Mouse (Mus musculus): ENCODE results near the gene Pbx4. TPM values are rescaled to one million over a fixed set of nuclear protein-coding genes. Genes with fewer than 3 reads are reported as not detected.

Gene Pbx4
- polyA plus RNA-seq, 1 experiment from 2014 or later: 7.7 TPM

DNA sequence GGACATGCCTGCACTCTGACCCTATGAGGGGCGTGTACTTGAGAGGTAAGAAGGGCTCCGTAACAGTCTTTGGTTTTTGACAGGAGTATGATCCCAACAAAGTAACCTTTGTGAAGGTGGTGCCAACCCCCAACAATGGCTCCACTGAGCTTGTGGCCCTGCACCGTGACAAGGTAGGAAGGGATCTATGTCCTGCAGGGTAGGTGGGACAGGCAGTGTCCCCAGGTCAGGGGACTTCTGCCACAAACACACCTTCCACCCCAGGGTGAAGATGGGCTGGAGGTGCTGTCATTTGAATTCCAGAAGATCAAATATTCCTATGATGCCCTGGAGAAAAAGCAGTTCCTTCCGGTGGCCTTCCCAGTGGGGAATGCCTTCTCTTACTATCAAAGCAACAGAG lies 38.6 kb upstream of the Pbx4 start:
- Histone ChIP-seq H3K4me1 (replicated peaks; ENCODE audit: insufficient read depth, low read length) (peaks cover 9% of the 10 kb centered on the region; the same call in 1 of the 2 replicates), H3K9me3 (replicated peaks; ENCODE audit: low read length) (no peaks in the 10 kb centered on the region), H3K36me3 (ENCODE audit: insufficient read depth, low read length) (peaks cover 42% of the 10 kb centered on the region), H3K27ac (no peak overlapping the region), H3K9ac (ENCODE audit: low read depth, low read length) (no peak overlapping the region), H3K4me3 (replicated peaks; ENCODE audit: low read depth, low read length) (no peak overlapping the region), H3K4me2 (ENCODE audit: low read length) (no peak overlapping the region), H3K27me3 (ENCODE audit: insufficient read depth, low read length) (no peaks in the 10 kb centered on the region)
- no peak for ATAC-seq (replicated peaks; ENCODE audit: low FRiP score, low read depth)
- TF ChIP-seq CTCF (IDR thresholded peaks at IDR 0.05; ENCODE audit: low read depth): no peak
- WGBS: 89% methylated on average over 4 of the region's 4 CpGs
- DNase-seq (ENCODE audit: low spot score): no peak

GRCm38 (mm10) chr8:69794096-69794495 lies 38.2 kb upstream of the Pbx4 start:
- 88% methylated on average over 3 of the region's 3 CpGs for WGBS
- ATAC-seq (replicated peaks; ENCODE audit: low FRiP score, low read depth): no peak
- peaks cover 46% of the 10 kb centered on the region for H3K36me3 ChIP-seq (ENCODE audit: insufficient read depth, low read length)
- H3K27ac ChIP-seq: no peak overlapping the region
- H3K9me3 ChIP-seq (replicated peaks; ENCODE audit: low read length): no peaks in the 10 kb centered on the region
- H3K4me1 ChIP-seq (replicated peaks; ENCODE audit: insufficient read depth, low read length): peaks cover 9% of the 10 kb centered on the region; the same call in 1 of the 2 replicates
- no peak for TF ChIP-seq CTCF (IDR thresholded peaks at IDR 0.05; ENCODE audit: low read depth)
- H3K27me3 ChIP-seq (ENCODE audit: insufficient read depth, low read length): no peaks in the 10 kb centered on the region
- no peak for DNase-seq (ENCODE audit: low spot score)
- no peak overlapping the region for H3K4me3 ChIP-seq (replicated peaks; ENCODE audit: low read depth, low read length)
- H3K4me2 ChIP-seq (ENCODE audit: low read length): no peak overlapping the region
- H3K9ac ChIP-seq (ENCODE audit: low read depth, low read length): no peak overlapping the region

- no peak overlapping the region for H3K4me3 ChIP-seq (replicated peaks; ENCODE audit: low read depth, low read length)
- peaks cover 9% of the 10 kb centered on the region; the same call in 1 of the 2 replicates for H3K4me1 ChIP-seq (replicated peaks; ENCODE audit: insufficient read depth, low read length)
- H3K36me3 ChIP-seq (ENCODE audit: insufficient read depth, low read length): peaks cover 53% of the 10 kb centered on the region
- no peaks in the 10 kb centered on the region for H3K27me3 ChIP-seq (ENCODE audit: insufficient read depth, low read length)
- no peak overlapping the region for H3K9ac ChIP-seq (ENCODE audit: low read depth, low read length)
- ATAC-seq (replicated peaks; ENCODE audit: low FRiP score, low read depth) (no peak), DNase-seq (ENCODE audit: low spot score) (no peak)
- no peak overlapping the region for H3K4me2 ChIP-seq (ENCODE audit: low read length)
- H3K9me3 ChIP-seq (replicated peaks; ENCODE audit: low read length): no peaks in the 10 kb centered on the region
- H3K27ac ChIP-seq: no peak overlapping the region
- no peak for TF ChIP-seq CTCF (IDR thresholded peaks at IDR 0.05; ENCODE audit: low read depth)
- WGBS: 93% methylated on average over 6 of the region's 6 CpGs
Observed at GRCm38 (mm10) chr8:69794901-69795300, 37.4 kb upstream of the Pbx4 start.

DNA sequence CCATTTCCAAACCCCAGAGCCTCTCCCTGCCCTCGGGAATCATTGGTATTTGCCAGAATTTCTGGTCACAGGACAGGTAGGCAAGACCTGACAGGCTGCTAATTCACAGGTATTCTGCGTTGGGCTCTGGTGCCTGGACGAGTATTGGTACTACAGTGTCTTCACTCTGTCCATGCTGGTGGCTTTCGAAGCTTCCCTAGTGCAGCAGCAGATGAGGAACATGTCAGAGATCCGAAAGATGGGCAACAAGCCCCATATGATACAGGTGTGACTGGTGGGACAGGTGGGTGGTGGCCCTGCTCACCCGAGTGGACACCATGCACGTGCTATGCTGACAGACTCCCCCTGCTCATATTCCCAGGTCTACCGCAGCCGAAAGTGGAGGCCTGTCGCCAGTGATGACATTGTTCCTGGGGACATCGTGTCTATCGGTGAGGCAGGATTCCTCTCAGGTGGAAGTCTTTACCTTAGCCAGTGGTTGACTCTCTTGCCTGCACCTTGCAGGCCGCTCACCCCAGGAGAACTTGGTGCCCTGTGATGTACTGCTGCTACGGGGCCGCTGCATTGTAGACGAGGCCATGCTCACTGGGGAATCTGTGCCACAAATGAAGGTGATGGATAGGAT lies 35.5 kb upstream of the Pbx4 start:
- Histone ChIP-seq H3K4me2 (ENCODE audit: low read length) (no peak overlapping the region), H3K27ac (no peak overlapping the region), H3K9ac (ENCODE audit: low read depth, low read length) (no peak overlapping the region), H3K4me1 (replicated peaks; ENCODE audit: insufficient read depth, low read length) (peaks cover 8% of the 10 kb centered on the region; the same call in 1 of the 2 replicates), H3K9me3 (replicated peaks; ENCODE audit: low read length) (no peaks in the 10 kb centered on the region), H3K27me3 (ENCODE audit: insufficient read depth, low read length) (no peaks in the 10 kb centered on the region), H3K36me3 (ENCODE audit: insufficient read depth, low read length) (peaks cover 64% of the 10 kb centered on the region), H3K4me3 (replicated peaks; ENCODE audit: low read depth, low read length) (no peak overlapping the region)
- WGBS: 93% methylated on average over 16 of the region's 16 CpGs
- DNase-seq (ENCODE audit: low spot score): no peak
- no peak for ATAC-seq (replicated peaks; ENCODE audit: low FRiP score, low read depth)
- no peak for TF ChIP-seq CTCF (IDR thresholded peaks at IDR 0.05; ENCODE audit: low read depth)

- peaks cover 71% of the 10 kb centered on the region for H3K36me3 ChIP-seq (ENCODE audit: insufficient read depth, low read length)
- no peak overlapping the region for H3K4me2 ChIP-seq (ENCODE audit: low read length)
- no peak overlapping the region for H3K9ac ChIP-seq (ENCODE audit: low read depth, low read length)
- no peak for ATAC-seq (replicated peaks; ENCODE audit: low FRiP score, low read depth)
- no peaks in the 10 kb centered on the region for H3K27me3 ChIP-seq (ENCODE audit: insufficient read depth, low read length)
- no peak for TF ChIP-seq CTCF (IDR thresholded peaks at IDR 0.05; ENCODE audit: low read depth)
- DNase-seq (ENCODE audit: low spot score): no peak
- H3K9me3 ChIP-seq (replicated peaks; ENCODE audit: low read length): no peaks in the 10 kb centered on the region
- 95% methylated on average over 10 of the region's 10 CpGs for WGBS
- H3K4me3 ChIP-seq (replicated peaks; ENCODE audit: low read depth, low read length): no peak overlapping the region
- H3K27ac ChIP-seq: no peak overlapping the region
- H3K4me1 ChIP-seq (replicated peaks; ENCODE audit: insufficient read depth, low read length): no peaks in the 10 kb centered on the region
Observed at GRCm38 (mm10) chr8:69797661-69798060, 34.6 kb upstream of the Pbx4 start.

DNA sequence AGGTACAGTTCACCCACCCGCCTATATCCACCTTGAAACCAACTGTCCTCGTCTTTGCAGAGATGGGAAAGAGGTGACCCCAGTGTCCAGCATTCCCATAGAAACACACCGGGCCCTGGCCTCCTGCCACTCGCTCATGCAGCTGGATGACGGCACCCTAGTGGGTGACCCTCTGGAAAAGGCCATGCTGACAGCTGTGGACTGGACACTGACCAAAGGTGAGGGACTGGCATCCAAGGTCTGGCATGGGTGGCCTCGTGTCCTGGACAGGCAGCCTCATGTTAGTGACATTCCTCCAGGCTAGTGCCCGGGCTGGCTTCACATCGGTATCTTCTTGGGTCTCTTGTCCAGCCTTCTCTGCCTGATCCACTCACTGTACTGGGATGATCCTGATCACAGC lies 33.0 kb upstream of the Pbx4 start:
- Histone ChIP-seq H3K27ac (no peak overlapping the region), H3K27me3 (ENCODE audit: insufficient read depth, low read length) (no peaks in the 10 kb centered on the region), H3K9ac (ENCODE audit: low read depth, low read length) (no peak overlapping the region), H3K4me1 (replicated peaks; ENCODE audit: insufficient read depth, low read length) (no peaks in the 10 kb centered on the region), H3K4me3 (replicated peaks; ENCODE audit: low read depth, low read length) (no peak overlapping the region), H3K4me2 (ENCODE audit: low read length) (no peak overlapping the region), H3K9me3 (replicated peaks; ENCODE audit: low read length) (no peaks in the 10 kb centered on the region), H3K36me3 (ENCODE audit: insufficient read depth, low read length) (peaks cover 78% of the 10 kb centered on the region)
- no peak for DNase-seq (ENCODE audit: low spot score)
- TF ChIP-seq CTCF (IDR thresholded peaks at IDR 0.05; ENCODE audit: low read depth): no peak
- no peak for ATAC-seq (replicated peaks; ENCODE audit: low FRiP score, low read depth)
- WGBS: 94% methylated on average over 8 of the region's 8 CpGs

DNA sequence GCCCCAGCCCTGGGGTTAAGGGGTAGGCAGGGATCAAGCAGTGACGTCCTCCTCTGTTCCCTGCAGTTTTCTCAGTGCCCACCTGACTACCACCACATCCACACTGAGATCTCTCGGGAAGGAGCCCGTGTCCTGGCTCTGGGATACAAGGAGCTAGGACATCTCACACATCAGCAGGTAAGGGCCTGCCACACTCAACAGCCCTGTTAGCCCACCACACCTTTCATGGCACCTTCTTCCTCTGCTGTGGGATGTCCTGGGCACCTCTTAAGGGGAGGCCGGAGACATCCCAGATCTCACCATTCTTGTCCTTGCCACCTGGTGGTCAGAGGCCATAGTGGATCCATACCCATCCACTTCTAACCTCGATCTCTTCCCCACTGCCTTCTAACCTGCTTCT lies 32.3 kb upstream of the Pbx4 start:
- no peaks in the 10 kb centered on the region for H3K9me3 ChIP-seq (replicated peaks; ENCODE audit: low read length)
- 93% methylated on average over 5 of the region's 5 CpGs for WGBS
- DNase-seq (ENCODE audit: low spot score) (no peak), ATAC-seq (replicated peaks; ENCODE audit: low FRiP score, low read depth) (no peak)
- H3K27me3 ChIP-seq (ENCODE audit: insufficient read depth, low read length): no peaks in the 10 kb centered on the region
- no peaks in the 10 kb centered on the region for H3K4me1 ChIP-seq (replicated peaks; ENCODE audit: insufficient read depth, low read length)
- no peak overlapping the region for H3K4me2 ChIP-seq (ENCODE audit: low read length)
- no peak overlapping the region for H3K27ac ChIP-seq
- TF ChIP-seq CTCF (IDR thresholded peaks at IDR 0.05; ENCODE audit: low read depth): no peak; the same call in 1 of the 2 replicates
- H3K9ac ChIP-seq (ENCODE audit: low read depth, low read length): no peak overlapping the region
- no peak overlapping the region for H3K4me3 ChIP-seq (replicated peaks; ENCODE audit: low read depth, low read length)
- peaks cover 77% of the 10 kb centered on the region for H3K36me3 ChIP-seq (ENCODE audit: insufficient read depth, low read length)
